Mouse (Mus musculus) fat pad, adult 2 months (tissue): ENCODE data around the gene Ccdc134.

ENCODE experiments used
- DNase-seq: peaks from one replicate; pipeline ENCODE4 v3.0.0-alpha.2; 2011; ENCODE audit warnings: low read depth, low spot score; ENCODE audit errors: extremely low read depth

Gene Ccdc134

DNA sequence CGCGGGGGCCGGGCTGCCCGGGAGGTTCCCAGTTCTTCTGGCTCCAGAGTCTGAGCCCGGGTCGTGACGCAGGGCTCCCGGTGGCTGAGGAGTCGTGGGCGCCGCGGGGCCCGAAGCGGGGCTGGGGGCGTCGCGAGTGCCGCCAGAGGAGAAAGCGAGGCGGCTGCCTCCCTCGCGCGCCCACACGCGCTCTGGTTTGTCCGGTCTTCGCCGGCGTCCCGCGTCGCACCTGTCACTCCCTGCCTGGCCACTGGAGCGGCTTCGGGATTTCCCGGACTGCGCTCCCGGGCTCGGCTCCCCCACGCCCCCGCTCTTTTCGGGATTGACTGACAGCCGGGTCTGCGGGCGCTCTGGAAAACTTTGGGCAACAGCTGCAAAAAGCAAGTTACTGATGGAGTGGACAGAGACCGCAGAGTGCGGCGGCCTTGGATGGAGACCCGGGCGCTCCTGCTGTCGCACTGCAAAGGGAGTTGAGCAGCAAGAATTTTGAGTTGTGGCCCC lies 19.9 kb downstream of the Ccdc134 start:
- DNase-seq = no peak

DNA sequence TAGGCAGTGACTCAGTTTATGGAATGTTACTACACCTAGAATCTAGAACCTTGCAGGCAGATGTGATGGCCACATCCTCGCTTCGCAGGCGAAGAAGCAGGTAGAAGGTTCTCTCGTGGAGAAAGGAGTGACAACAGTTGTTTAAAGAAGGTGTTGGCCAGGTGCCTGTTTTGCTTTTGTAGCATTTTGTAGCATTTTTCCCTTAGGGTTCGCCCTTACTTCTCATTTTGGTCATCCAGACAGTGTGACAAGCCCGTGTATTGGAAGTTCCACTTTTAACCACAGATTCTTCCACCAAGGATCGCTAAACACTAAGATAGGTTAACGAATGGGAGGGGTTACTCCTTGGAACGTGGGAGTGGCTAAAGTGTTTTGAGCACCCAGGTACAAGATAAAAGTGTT lies 20.8 kb downstream of the Ccdc134 start:
- no peak for DNase-seq

DNA sequence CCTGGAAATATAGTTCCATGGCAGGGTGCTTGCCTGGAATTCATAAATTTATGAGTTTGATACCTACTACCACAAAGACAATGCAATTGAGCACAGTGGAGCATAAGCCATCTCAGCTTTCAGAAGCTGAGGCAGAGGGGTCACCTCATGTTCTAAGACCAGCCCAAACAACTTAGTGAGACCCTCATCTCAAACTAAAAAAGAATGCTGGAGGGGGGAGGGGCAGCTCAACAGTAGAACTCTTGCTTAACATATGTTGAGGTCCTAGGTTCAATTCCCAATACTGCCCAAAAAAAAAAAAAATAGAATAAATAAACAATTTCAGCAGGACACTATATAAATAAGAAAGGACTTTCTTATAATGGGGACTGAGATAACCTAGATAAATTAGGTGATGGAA lies 22.3 kb downstream of the Ccdc134 start:
- no peak for DNase-seq

DNA sequence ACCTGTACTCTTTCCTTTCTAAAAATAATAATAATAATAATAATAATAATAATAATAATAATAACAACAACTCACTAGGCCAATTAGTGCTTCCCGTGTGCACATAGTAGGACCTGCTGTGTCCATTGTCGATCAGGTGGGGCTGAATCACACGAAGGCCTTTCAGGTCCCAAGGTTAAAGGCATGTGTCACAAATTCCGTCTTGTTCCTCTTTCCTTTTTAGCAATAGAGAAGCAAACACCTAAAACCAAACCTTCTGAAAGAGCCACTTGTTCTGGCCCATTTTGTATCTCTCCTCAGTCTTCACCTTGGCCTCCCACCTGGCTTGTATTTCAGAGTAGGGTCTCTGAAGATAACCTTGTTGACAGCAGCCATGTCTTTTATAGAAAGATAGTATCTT lies 23.5 kb downstream of the Ccdc134 start:
- DNase-seq = no peak

DNA sequence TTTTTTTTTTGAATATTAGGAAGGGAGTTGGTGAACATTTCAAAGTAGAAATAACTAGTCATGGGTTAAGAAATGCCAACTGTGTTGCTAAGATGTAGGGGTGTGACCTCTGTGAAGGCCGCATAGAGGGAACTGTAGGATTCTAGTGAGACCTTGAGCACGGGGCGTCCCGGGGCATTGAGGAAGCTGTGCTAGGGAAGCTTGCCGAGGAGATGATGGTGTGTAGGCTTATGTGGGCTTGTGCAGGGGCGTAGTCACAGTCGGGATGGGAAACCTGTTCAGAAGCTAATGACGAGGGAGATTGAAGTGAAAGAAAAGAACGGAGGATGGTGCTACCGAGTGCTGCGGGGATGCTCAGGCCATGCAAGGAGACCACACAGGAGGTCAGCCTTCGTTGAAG lies 24.3 kb downstream of the Ccdc134 start:
- no peak for DNase-seq

GRCm38 (mm10) chr15:82152435-82152834 lies 24.7 kb downstream of the Ccdc134 start:
- peak; percentile 90 for DNase-seq

DNA sequence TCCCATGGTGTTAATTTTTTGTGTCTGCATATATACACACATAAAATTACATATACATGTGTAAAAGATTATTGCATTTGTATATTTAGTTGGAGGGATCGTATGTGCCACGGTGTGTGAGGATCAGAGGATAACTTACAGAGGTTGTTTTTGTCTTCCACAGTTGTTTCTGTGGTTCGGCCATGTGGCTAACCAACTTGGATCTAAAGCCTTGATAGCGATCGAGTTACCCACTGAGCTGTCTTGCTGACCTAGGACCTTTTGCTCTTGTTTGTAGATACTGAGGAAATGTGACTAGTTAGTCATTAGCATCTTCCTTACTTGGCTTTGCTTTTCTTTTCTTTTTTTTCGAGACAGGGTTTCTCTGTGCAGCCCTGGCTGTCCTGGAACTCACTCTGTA lies 28.6 kb downstream of the Ccdc134 start:
- no peak for DNase-seq

GRCm38 (mm10) chr15:82156902-82157301 lies 29.2 kb downstream of the Ccdc134 start:
- no peak for DNase-seq

DNA sequence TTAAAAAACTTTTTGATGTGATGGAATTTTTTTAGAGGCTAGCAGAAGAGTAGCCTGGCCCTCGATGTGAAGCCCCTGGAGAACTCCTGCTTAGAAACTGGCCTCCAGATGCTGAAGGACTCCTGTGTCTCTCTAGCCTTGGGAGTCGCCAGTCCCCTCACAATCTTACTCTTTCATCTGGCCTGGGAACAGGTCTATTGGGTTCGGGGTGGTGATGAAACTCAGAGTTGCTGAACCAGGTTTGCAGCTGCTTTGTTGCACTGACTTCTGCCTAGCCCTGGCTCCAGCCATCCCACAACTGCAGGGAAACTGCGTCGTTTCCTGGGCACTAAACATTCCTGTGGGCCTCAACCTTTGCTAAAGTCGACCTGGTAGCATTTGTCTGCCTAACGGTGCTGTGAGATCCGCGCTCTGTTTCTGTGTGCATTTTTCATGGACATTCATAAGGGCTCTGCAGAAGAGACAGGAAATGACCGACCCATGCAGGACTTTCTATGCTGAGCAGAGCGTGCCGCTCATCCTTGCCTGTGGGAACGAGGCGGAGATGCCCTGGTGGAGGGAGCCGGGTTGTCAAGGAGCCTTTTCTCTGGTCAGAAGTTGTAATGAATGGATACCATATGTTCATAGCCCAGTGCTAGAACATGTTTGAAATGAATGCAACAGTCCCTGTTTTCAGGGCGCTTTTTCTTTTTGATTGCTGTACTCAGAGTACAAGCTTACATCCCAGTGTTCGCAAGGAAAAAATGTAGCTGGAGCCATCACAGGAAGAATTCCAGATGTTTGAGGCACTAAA lies 30.7 kb downstream of the Ccdc134 start:
- DNase-seq = no peak

DNA sequence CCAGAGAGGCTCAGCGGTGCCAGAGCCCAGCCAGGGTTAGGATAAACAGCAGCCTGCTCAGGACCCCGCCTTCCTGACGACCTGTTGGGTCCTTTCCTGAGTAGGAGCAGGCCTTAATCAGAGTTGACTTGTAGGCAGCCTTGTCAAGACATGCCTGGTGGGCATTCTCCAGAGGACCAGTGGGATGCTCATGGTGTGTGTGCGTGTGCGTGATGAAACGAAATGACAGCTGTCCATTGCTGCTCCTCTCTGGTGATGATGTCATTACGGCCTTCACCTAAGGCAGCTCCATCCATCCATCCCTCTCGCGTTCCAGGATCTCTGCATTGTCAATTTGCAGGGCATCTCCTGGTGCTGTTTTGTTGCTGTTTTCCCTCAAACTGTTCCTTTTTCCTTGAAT lies 31.7 kb downstream of the Ccdc134 start:
- DNase-seq = no peak

DNA sequence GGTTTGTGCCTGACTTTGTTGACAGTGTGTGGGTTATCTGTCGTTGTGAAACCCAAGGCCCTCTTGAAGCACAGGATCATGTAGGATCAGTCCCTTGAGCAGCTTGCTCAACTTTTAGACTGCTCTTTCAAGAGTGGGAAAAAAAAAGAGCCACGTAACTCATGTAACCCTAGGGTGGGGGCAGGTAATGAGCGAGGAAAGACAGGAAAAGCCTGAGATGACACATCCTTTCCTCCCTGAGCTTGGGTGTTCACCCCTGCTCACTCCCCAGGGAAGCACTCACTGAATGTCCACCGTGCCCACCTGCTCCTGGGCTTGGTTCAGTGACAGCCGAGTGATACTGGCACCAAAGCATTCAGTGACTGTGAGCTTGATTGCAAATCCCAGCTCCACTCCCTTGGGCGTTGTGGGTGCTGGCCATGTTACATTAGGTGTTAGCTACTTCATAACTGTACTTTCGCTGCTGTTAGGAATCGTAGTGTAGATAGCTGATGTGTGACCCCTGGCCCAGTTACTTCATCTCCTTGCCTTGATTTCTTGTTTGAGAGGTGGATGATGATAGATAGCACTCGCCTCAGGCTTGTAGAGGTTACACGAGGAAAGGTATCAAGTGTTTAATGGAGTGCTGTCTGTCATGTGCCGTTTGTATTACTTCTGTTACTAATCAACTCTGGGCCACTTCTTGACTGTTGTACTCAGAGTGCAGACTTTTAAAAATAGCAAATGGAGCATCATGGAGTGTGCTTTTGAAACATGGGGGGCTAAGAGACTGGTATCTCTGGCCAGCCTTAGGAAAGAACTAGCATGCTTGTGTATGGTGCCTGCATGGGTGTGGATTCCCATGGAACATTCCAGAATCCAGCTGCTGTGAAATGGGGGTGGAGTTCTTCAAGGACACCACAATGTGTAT lies 33.3 kb downstream of the Ccdc134 start:
- peak; percentile 97 for DNase-seq

DNA sequence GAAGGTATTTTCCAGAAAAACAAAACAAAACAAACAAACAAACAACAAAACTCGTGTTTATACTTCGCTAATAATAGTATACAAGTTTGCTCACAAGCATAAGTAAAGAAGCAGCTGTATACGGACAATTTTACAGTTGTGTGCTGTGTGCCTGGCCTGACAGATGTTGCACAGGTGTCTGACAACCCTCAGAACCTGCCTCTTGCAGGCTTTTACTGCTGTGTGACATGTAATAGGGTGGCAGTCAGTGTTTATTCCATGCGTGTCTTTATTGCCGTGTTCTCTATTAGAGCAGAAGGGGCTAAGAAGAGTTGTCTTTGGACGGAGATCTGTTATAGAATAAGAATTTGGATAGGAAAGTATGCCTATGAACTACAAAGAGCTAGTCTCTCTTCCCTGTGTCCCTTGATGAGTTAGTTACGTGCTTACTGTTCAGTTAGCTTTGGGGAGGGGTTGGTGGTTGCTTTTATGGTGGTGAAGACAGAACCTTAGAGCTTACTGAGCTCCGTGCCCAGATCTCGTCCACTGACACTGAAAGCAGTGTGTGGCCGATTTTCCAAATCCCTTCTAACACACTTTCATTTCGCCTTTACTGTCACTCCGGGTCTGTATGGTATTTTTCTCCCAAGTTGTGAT lies 34.4 kb downstream of the Ccdc134 start:
- DNase-seq = no peak

GRCm38 (mm10) chr15:82163356-82164060 lies 35.8 kb downstream of the Ccdc134 start:
- no peak for DNase-seq

DNA sequence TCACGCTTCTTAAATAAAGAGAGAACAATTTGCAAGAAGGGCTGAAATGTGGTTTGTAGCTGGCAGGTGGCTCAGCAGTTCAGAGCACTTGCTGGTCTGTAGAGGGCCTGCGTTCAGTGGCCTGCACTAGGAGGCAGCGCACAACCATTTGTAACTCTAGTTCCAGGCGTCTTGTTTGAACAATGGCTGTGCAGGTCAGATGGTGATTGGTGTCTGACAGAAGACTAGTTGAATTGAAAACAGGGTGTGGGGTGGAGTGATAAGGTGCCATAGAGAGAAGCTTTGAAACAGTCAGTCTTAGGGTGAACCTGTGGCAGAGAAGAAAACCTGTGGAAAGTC lies 36.3 kb downstream of the Ccdc134 start:
- no peak for DNase-seq

DNA sequence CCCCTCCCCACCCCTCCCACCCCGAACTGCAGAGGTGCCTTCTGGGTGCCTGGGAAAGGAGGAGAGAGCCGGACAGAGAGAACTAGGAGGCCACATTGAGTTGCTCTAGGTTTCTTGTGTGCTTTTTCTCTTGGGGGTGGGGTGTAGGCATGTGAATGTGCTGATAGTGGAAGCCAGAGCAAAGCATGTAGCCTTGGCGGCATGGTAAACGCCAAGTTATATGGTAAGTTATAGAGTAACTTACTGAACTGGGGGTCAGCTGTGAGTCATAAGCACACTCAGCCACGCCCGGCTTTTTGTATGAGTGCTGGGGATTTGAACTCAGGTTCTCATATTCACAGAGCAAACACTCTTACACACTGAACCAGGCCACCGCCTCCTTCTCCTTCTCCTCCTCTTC lies 36.8 kb downstream of the Ccdc134 start:
- DNase-seq = no peak

GRCm38 (mm10) chr15:82165332-82166239 lies 37.9 kb downstream of the Ccdc134 start:
- no peak for DNase-seq

DNA sequence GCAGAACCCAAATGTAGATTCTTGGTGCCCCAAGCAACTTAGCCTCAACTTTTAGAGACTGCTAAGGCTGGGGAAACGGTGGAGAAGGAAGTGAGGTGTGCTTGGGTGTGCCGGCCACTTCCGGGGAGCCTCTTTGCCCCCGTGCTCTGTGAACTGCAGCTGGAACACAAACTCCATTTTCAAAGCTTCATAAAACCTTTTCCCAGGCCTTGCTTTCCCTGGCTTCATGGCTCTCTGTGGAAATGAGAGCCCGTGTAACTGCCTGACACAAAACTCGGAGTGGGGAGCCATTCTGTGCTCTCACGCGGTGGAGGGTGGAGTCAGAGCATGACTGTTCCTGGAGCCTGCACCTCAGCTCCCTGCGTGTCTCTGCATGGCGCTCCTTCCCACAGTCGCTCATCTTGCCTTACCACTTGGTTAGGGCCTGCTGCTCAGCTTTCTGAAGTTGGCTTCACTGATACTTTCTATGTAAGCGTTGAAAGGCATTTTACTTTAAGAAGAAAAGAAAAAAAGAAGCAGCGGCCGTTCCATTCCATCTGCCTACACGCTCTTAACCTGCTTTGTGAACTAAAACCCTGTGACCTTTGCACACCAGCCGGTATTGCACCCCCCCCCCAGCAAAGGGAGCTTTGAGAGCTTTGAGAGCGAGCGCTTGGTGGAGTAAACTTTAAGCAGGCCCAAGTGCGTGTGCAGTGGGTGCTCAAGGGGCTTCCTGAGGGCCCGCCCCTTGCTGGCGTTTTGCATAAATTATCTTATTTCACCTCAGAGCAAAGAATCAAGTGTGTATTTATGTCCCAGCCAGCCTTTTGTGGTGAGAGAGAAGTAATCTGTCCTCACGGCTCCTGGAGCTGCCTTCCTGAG lies 38.7 kb downstream of the Ccdc134 start:
- no peak for DNase-seq

GRCm38 (mm10) chr15:82167201-82168168 lies 39.8 kb downstream of the Ccdc134 start:
- DNase-seq = peak; percentile 68
